Mouse (Mus musculus) central nervous system, embryonic 14 days (tissue): ENCODE measurements around the gene Hrh2. TPM values are rescaled to one million over a fixed set of nuclear protein-coding genes. Genes with fewer than 3 reads are reported as not detected.

Experiments
- polyA plus RNA-seq: library from polyadenylated mRNA; depleted of rRNA; stranded (reverse); fragments of >200 nt; gene quantifications from 2 replicates; pipeline ENCODE4 v1.2.3, GENCODE M21; 2012; rRNA removed

Hrh2 gene
- polyA plus RNA-seq: 0.60 and 0.61 TPM in 2 replicates

DNA sequence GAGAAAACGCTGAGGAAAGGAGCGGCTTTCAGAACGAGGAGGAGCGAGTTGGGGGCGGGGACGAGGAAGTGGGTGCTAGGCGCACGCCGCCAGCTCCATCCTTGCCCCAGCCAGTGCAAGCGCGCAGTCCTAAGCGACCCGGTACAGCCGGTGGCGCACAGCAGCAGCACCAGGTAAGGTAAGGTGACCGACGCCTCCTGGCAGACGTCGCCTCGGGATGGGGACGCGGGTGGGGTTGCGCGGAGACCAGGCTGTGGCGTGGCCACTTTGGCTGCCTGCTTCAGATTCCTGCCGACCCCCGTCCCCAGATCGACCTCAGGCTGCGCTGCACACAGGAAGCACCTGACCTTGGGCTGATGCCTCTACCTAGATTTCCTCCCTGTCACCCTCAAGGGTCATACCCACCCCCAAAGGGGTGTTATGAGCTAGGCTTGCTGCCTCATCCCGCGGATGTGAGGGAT is at the start of gene Hrh2:
TSS of gene Hrh2 (plus strand) at position 109 of the 461 bp plus-strand sequence.

Other genes starting within 250 kb of the Hrh2 start
- gene Drd1, start 136.4 kb upstream of the Hrh2 start, polyA plus RNA-seq: 0.91 and 1.8 TPM in 2 replicates
- 43.9 and 44.1 TPM in 2 replicates for gene Sfxn1, start 120.3 kb upstream of the Hrh2 start, polyA plus RNA-seq
- 45.9 and 48.3 TPM in 2 replicates for gene Cplx2, start 179.2 kb downstream of the Hrh2 start, polyA plus RNA-seq